Mouse (Mus musculus): ENCODE data around the gene Fxr1. TPM values are rescaled to one million over a fixed set of nuclear protein-coding genes. Genes with fewer than 3 reads are reported as not detected.
A peak's percentile ranks its signal among the peaks of the same experiment; 100 is the strongest.

Gene Fxr1
- polyA plus RNA-seq, 1 experiment from 2014 or later = 206 TPM

- no peak for DNase-seq (ENCODE audit: low read depth, low spot score)
- ChIA-PET POLR2A (interaction anchor here (0.6 kb wide), 1 partner anchor 1445 kb away, joined by 3 read pairs; no protein-coding TSS in a partner anchor), CTCF (interaction anchor here (1.2 kb wide), 1 partner anchor 11 kb away, joined by 3 read pairs; no protein-coding TSS in a partner anchor)
- peaks cover 15% of the 10 kb centered on the region for H3K27me3 ChIP-seq
- in situ Hi-C loops (cut with MboI; ENCODE audit: low pct_unique_long_range_greater_than_20kb) = no loop called here
- no peak for TF ChIP-seq CTCF (IDR thresholded peaks at IDR 0.05)
- no peak for ATAC-seq
These were observed 13.4 kb upstream of the Fxr1 start for GRCm38 (mm10) chr3:34006301-34006700.

GRCm38 (mm10) chr3:34006824-34007223, 12.9 kb upstream of the Fxr1 start:
- in situ Hi-C loops (cut with MboI; ENCODE audit: low pct_unique_long_range_greater_than_20kb) = no loop called here
- TF ChIP-seq CTCF (IDR thresholded peaks at IDR 0.05) = no peak
- CTCF ChIA-PET = interaction anchor here (1.2 kb wide), 1 partner anchor 12 kb away, joined by 3 read pairs; no protein-coding TSS in a partner anchor
- DNase-seq (ENCODE audit: low read depth, low spot score) (no peak), ATAC-seq (no peak)
- POLR2A ChIA-PET = no interaction called here
- H3K27me3 ChIP-seq = peaks cover 15% of the 10 kb centered on the region

GRCm38 (mm10) chr3:34007611-34008010, 12.1 kb upstream of the Fxr1 start:
- in situ Hi-C loops (cut with MboI; ENCODE audit: low pct_unique_long_range_greater_than_20kb) = no loop called here
- ATAC-seq (no peak), DNase-seq (ENCODE audit: low read depth, low spot score) (no peak)
- ChIA-PET POLR2A (no interaction called here), CTCF (no interaction called here)
- H3K27me3 ChIP-seq = peaks cover 15% of the 10 kb centered on the region
- no peak for TF ChIP-seq CTCF (IDR thresholded peaks at IDR 0.05)

GRCm38 (mm10) chr3:34008191-34008590, 11.6 kb upstream of the Fxr1 start:
- in situ Hi-C loops (cut with MboI; ENCODE audit: low pct_unique_long_range_greater_than_20kb) = no loop called here
- H3K27me3 ChIP-seq = peaks cover 18% of the 10 kb centered on the region
- ATAC-seq (no peak), DNase-seq (ENCODE audit: low read depth, low spot score) (no peak)
- CTCF ChIA-PET = no interaction called here
- POLR2A ChIA-PET = no interaction called here
- TF ChIP-seq CTCF (IDR thresholded peaks at IDR 0.05) = no peak

- in situ Hi-C loops (cut with MboI; ENCODE audit: low pct_unique_long_range_greater_than_20kb) = no loop called here
- ATAC-seq = peak; percentile 18
- ChIA-PET POLR2A (interaction anchor here (0.6 to 1.1 kb wide), 2 partner anchors 14 to 58 kb away, joined by 3 read pairs; no protein-coding TSS in a partner anchor), CTCF (interaction anchor here (3.8 kb wide), 1 partner anchor 12 kb away, joined by 14 read pairs; no protein-coding TSS in a partner anchor)
- no peak for DNase-seq (ENCODE audit: low read depth, low spot score)
- H3K27me3 ChIP-seq = no peaks in the 10 kb centered on the region
- TF ChIP-seq CTCF (IDR thresholded peaks at IDR 0.05) = no peak
These were observed 877 bp downstream of the Fxr1 start for GRCm38 (mm10) chr3:34020382-34021258.

- DNase-seq (ENCODE audit: low read depth, low spot score) (no peak), ATAC-seq (no peak)
- POLR2A ChIA-PET = no interaction called here
- TF ChIP-seq CTCF (IDR thresholded peaks at IDR 0.05) = no peak
- H3K27me3 ChIP-seq = no peaks in the 10 kb centered on the region
- CTCF ChIA-PET = interaction anchor here (3.8 kb wide), 1 partner anchor 11 kb away, joined by 14 read pairs; no protein-coding TSS in a partner anchor
- in situ Hi-C loops (cut with MboI; ENCODE audit: low pct_unique_long_range_greater_than_20kb) = no loop called here
These were observed 1.6 kb downstream of the Fxr1 start for GRCm38 (mm10) chr3:34021259-34021828.

GRCm38 (mm10) chr3:34028935-34029334, 9.2 kb downstream of the Fxr1 start:
- TF ChIP-seq CTCF (IDR thresholded peaks at IDR 0.05) = no peak
- in situ Hi-C loops (cut with MboI; ENCODE audit: low pct_unique_long_range_greater_than_20kb) = loop anchor here (5.0 to 25.0 kb wide), 2 partner anchors 33 to 1908 kb away; partner anchors contain the start of gene Dcun1d1
- ChIA-PET POLR2A (no interaction called here), CTCF (interaction anchor here (1.7 kb wide), 1 partner anchor 10 kb away, joined by 7 read pairs; no protein-coding TSS in a partner anchor)
- H3K27me3 ChIP-seq = no peaks in the 10 kb centered on the region
- ATAC-seq (no peak), DNase-seq (ENCODE audit: low read depth, low spot score) (no peak)

GRCm38 (mm10) chr3:34030601-34031000, 10.9 kb downstream of the Fxr1 start:
- no peak for DNase-seq (ENCODE audit: low read depth, low spot score)
- CTCF ChIA-PET = interaction anchor here (1.2 to 1.7 kb wide), 2 partner anchors 8 to 11 kb away, joined by 3 to 7 read pairs; no protein-coding TSS in a partner anchor
- no peaks in the 10 kb centered on the region for H3K27me3 ChIP-seq
- no peak for TF ChIP-seq CTCF (IDR thresholded peaks at IDR 0.05)
- in situ Hi-C loops (cut with MboI; ENCODE audit: low pct_unique_long_range_greater_than_20kb) = loop anchor here (25.0 kb wide), 1 partner anchor 1907 kb away; the partner anchor contains the start of gene Dcun1d1
- no peak for ATAC-seq
- POLR2A ChIA-PET = interaction anchor here (1.7 kb wide), 1 partner anchor 16 kb away, joined by 5 read pairs; no protein-coding TSS in a partner anchor

- POLR2A ChIA-PET = interaction anchor here (1.0 to 1.4 kb wide), 2 partner anchors 14 to 15 kb away, joined by 3 read pairs; no protein-coding TSS in a partner anchor
- in situ Hi-C loops (cut with MboI; ENCODE audit: low pct_unique_long_range_greater_than_20kb) = loop anchor here (25.0 kb wide), 1 partner anchor 1903 kb away; the partner anchor contains the start of gene Dcun1d1
- ATAC-seq (no peak), DNase-seq (ENCODE audit: low read depth, low spot score) (no peak)
- no peaks in the 10 kb centered on the region for H3K27me3 ChIP-seq
- CTCF ChIA-PET = interaction anchor here (1.1 to 3.1 kb wide), 5 partner anchors 12 to 44 kb away, joined by 3 to 14 read pairs (median 4); no protein-coding TSS in a partner anchor
- no peak for TF ChIP-seq CTCF (IDR thresholded peaks at IDR 0.05)
These were observed 14.1 kb downstream of the Fxr1 start for GRCm38 (mm10) chr3:34033720-34034364.

- DNase-seq (ENCODE audit: low read depth, low spot score) = no peak
- ATAC-seq = no peak
- ChIA-PET POLR2A (interaction anchor here (0.9 to 1.4 kb wide), 3 partner anchors 11 to 16 kb away, joined by 3 read pairs; no protein-coding TSS in a partner anchor), CTCF (interaction anchor here (1.6 to 2.5 kb wide), 2 partner anchors 13 to 15 kb away, joined by 4 to 8 read pairs; no protein-coding TSS in a partner anchor)
- in situ Hi-C loops (cut with MboI; ENCODE audit: low pct_unique_long_range_greater_than_20kb) = loop anchor here (25.0 kb wide), 1 partner anchor 1902 kb away; the partner anchor contains the start of gene Dcun1d1
- no peak for TF ChIP-seq CTCF (IDR thresholded peaks at IDR 0.05)
- no peaks in the 10 kb centered on the region for H3K27me3 ChIP-seq
These were observed 15.1 kb downstream of the Fxr1 start for GRCm38 (mm10) chr3:34034803-34035202.
